ENCODE assay signal across 11 mouse cellular contexts in genomic region chr6:83122961-83123360, GRCm38 (mm10). TPM values are rescaled to one million over a fixed set of nuclear protein-coding genes. Genes with fewer than 3 reads are reported as not detected.
DNase-seq lines count a peak whose midpoint lies in the region; ATAC-seq and TF ChIP-seq lines count a peak whose summit lies in the region.
"Had no signal": no experiment of that assay in that cellular context is flagged by ENCODE, and none has a peak within 500 bp of the region (broad histone marks: within the 10 kb centered on the region; RNA-seq: fewer than 3 reads in every experiment).

No protein-coding gene starts in this region.

- no peak overlapping the region for H3K9ac ChIP-seq in heart, embryonic 15.5 days
- peak overlapping the region; percentile 96 for H3K9ac ChIP-seq in forebrain, embryonic 13.5 days
- H3K9ac ChIP-seq in liver, embryonic 14.5 days (replicated peaks), result no peak overlapping the region

- no peak overlapping the region for H3K27ac ChIP-seq in heart, embryonic 15.5 days
- H3K27ac ChIP-seq in embryonic facial prominence, embryonic 10.5 days (replicated peaks), result peak overlapping the region; percentile 99; the same call in 1 of the 2 replicates
- peak overlapping the region; percentile 99; the same call in 1 of the 2 replicates for H3K27ac ChIP-seq in forebrain, embryonic 13.5 days
- no peak overlapping the region for H3K27ac ChIP-seq in liver, embryonic 14.5 days

- H3K4me1 ChIP-seq in heart, embryonic 15.5 days (replicated peaks), result peaks cover 43% of the 10 kb centered on the region
- peaks cover 63% of the 10 kb centered on the region for H3K4me1 ChIP-seq in embryonic facial prominence, embryonic 10.5 days
- H3K4me1 ChIP-seq in forebrain, embryonic 13.5 days, result peaks cover 60% of the 10 kb centered on the region
- peaks cover 20 to 30% of the 10 kb centered on the region in 2 experiments for H3K4me1 ChIP-seq in liver, embryonic 14.5 days (replicated peaks; ENCODE audit: control insufficient read depth in 2 of 2, insufficient read depth in 2 of 2, low read length in 1 of 2)

- H3K27me3 ChIP-seq in heart, embryonic 15.5 days, result no peaks in the 10 kb centered on the region
- no peaks in the 10 kb centered on the region for H3K27me3 ChIP-seq in embryonic facial prominence, embryonic 10.5 days (replicated peaks; ENCODE audit: low read depth, poor library complexity, severe bottlenecking)
- H3K27me3 ChIP-seq in forebrain, embryonic 13.5 days, result no peaks in the 10 kb centered on the region
- no peaks in the 10 kb centered on the region for H3K27me3 ChIP-seq in liver, embryonic 14.5 days (ENCODE audit: control insufficient read depth, insufficient read depth, low read length)

- peaks cover 8% of the 10 kb centered on the region; the same call in 1 of the 2 replicates for H3K36me3 ChIP-seq in heart, embryonic 15.5 days
- peaks cover 26% of the 10 kb centered on the region for H3K36me3 ChIP-seq in embryonic facial prominence, embryonic 10.5 days (replicated peaks)
- H3K36me3 ChIP-seq in forebrain, embryonic 13.5 days (ENCODE audit: poor library complexity, severe bottlenecking), result peaks cover 19% of the 10 kb centered on the region
- H3K36me3 ChIP-seq in liver, embryonic 14.5 days (replicated peaks; ENCODE audit: control insufficient read depth, insufficient read depth, low read depth), result no peaks in the 10 kb centered on the region

- H3K4me2 ChIP-seq in heart, embryonic 15.5 days, result peak overlapping the region; percentile 95; the same call in 1 of the 2 replicates
- peak overlapping the region; percentile 96 for H3K4me2 ChIP-seq in forebrain, embryonic 13.5 days
- peak overlapping the region; percentile 96 for H3K4me2 ChIP-seq in liver, embryonic 14.5 days (ENCODE audit: low read depth)

- peak overlapping the region; percentile 77; the same call in 1 of the 2 replicates for H3K4me3 ChIP-seq in heart, embryonic 15.5 days
- peak overlapping the region; percentile 83 for H3K4me3 ChIP-seq in embryonic facial prominence, embryonic 10.5 days
- no peak overlapping the region for H3K4me3 ChIP-seq in forebrain, embryonic 13.5 days
- no peak overlapping the region; a peak in 1 of 4 replicates for H3K4me3 ChIP-seq in liver, embryonic 14.5 days (ENCODE audit: insufficient read depth in 1 of 2, low read depth in 2 of 2, low read length in 2 of 2)

- DNase-seq in heart, postnatal 14 days, result no peak
- DNase-seq in embryonic facial prominence, embryonic 10.5 days (ENCODE audit: low spot score), result no peak
- DNase-seq in liver, embryonic 14.5 days (ENCODE audit: low read depth in 3 of 3, low spot score in 3 of 3), result no peak
- no peak for DNase-seq in layer of hippocampus, adult 9-10 months (ENCODE audit: low spot score)
- no peak for DNase-seq in layer of hippocampus, adult 11-12 months (ENCODE audit: low spot score)
- DNase-seq in kidney, postnatal 4 days, result no peak
- DNase-seq: cerebellum, postnatal 10 days; layer of hippocampus, adult 9-11 months; thymus, postnatal 36 days had no signal

- intact Hi-C loops in heart, postnatal 14 days (cut with DNase I), result no loop called here

- ATAC-seq in heart, embryonic 15.5 days (replicated peaks; ENCODE audit: insufficient number of reproducible peaks, insufficient read depth, low FRiP score, low read depth), result no peak
- no peak for ATAC-seq in forebrain, embryonic 13.5 days
- ATAC-seq in liver, embryonic 14.5 days (ENCODE audit: insufficient read depth), result no peak

- H3K9me3 ChIP-seq in heart, embryonic 15.5 days (replicated peaks), result no peaks in the 10 kb centered on the region
- no peaks in the 10 kb centered on the region for H3K9me3 ChIP-seq in embryonic facial prominence, embryonic 10.5 days
- H3K9me3 ChIP-seq in forebrain, embryonic 13.5 days (replicated peaks), result no peaks in the 10 kb centered on the region
- H3K9me3 ChIP-seq in liver, embryonic 14.5 days (ENCODE audit: control insufficient read depth, low read length), result no peaks in the 10 kb centered on the region

- TF ChIP-seq CTCF in liver, embryonic 14.5 days (IDR thresholded peaks at IDR 0.05; ENCODE audit: low read depth), result no peak

- WGBS in heart, embryonic 15.5 days, result 87% methylated on average over 5 of the region's 5 CpGs
- 79% methylated on average over 5 of the region's 5 CpGs for WGBS in embryonic facial prominence, embryonic 10.5 days
- 83% methylated on average over 5 of the region's 5 CpGs for WGBS in forebrain, embryonic 13.5 days
- 90% methylated on average over 5 of the region's 5 CpGs for WGBS in liver, embryonic 14.5 days (ENCODE audit: insufficient replicate concordance)

- no peak for TF ChIP-seq EP300 in liver, embryonic 14.5 days (IDR thresholded peaks at IDR 0.05; ENCODE audit: low read depth)

RNA-seq across cellular contexts. Expression of gene Wbp1, which starts 1.6 kb away (rescaled TPM):
- 81.9 and 99.5 TPM in 2 replicates for polyA plus RNA-seq in heart, embryonic 15.5 days (2015; fragmentation: Nextera tagmentation; extraction: Ambion mirVana)
- 10 to 100 TPM; 72.4 to 80.1 TPM for total RNA-seq in heart, postnatal 14 days (2021)
- 147 and 172 TPM in 2 replicates for polyA plus RNA-seq in embryonic facial prominence, embryonic 10.5 days (2016; fragmentation: Nextera tagmentation; extraction: Ambion mirVana)
- polyA plus RNA-seq in forebrain, embryonic 13.5 days (2015; fragmentation: Nextera tagmentation; extraction: Ambion mirVana), result 239 and 249 TPM in 2 replicates
- 27.7 and 33.6 TPM in 2 replicates for polyA plus RNA-seq in liver, embryonic 14.5 days (2012; rRNA removed)
- polyA plus RNA-seq in liver, embryonic 14.5 days (2014; fragmentation: Nextera tagmentation; extraction: Ambion mirVana), result 22.0 and 27.1 TPM in 2 replicates

RNA-seq across cellular contexts. Expression of gene Ino80b, which starts 2.3 kb away (rescaled TPM):
- 7.4 and 9.2 TPM in 2 replicates for polyA plus RNA-seq in heart, embryonic 15.5 days (2015; fragmentation: Nextera tagmentation; extraction: Ambion mirVana)
- total RNA-seq in heart, postnatal 14 days (2021), result 10 to 100 TPM; 14.2 to 15.3 TPM
- 18.6 and 20.2 TPM in 2 replicates for polyA plus RNA-seq in embryonic facial prominence, embryonic 10.5 days (2016; fragmentation: Nextera tagmentation; extraction: Ambion mirVana)
- 13.2 and 13.3 TPM in 2 replicates for polyA plus RNA-seq in forebrain, embryonic 13.5 days (2015; fragmentation: Nextera tagmentation; extraction: Ambion mirVana)
- polyA plus RNA-seq in liver, embryonic 14.5 days (2012; rRNA removed), result 9.4 and 11.6 TPM in 2 replicates
- polyA plus RNA-seq in liver, embryonic 14.5 days (2014; fragmentation: Nextera tagmentation; extraction: Ambion mirVana), result 4.4 and 5.2 TPM in 2 replicates

RNA-seq across cellular contexts. Expression of gene Mogs, which starts 7.7 kb away (rescaled TPM):
- polyA plus RNA-seq in heart, embryonic 15.5 days (2015; fragmentation: Nextera tagmentation; extraction: Ambion mirVana), result 17.6 and 27.8 TPM in 2 replicates
- total RNA-seq in heart, postnatal 14 days (2021), result 10 to 100 TPM; 10.4 to 11.4 TPM
- polyA plus RNA-seq in embryonic facial prominence, embryonic 10.5 days (2016; fragmentation: Nextera tagmentation; extraction: Ambion mirVana), result 41.0 and 44.1 TPM in 2 replicates
- polyA plus RNA-seq in forebrain, embryonic 13.5 days (2015; fragmentation: Nextera tagmentation; extraction: Ambion mirVana), result 13.5 and 19.2 TPM in 2 replicates
- 33.9 and 36.9 TPM in 2 replicates for polyA plus RNA-seq in liver, embryonic 14.5 days (2012; rRNA removed)
- 28.2 and 32.4 TPM in 2 replicates for polyA plus RNA-seq in liver, embryonic 14.5 days (2014; fragmentation: Nextera tagmentation; extraction: Ambion mirVana)

RNA-seq across cellular contexts. Expression of gene Rtkn, which starts 12.3 kb away (rescaled TPM):
- 19.3 and 26.2 TPM in 2 replicates for polyA plus RNA-seq in heart, embryonic 15.5 days (2015; fragmentation: Nextera tagmentation; extraction: Ambion mirVana)
- 1 to 10 TPM; 6.9 to 8.0 TPM for total RNA-seq in heart, postnatal 14 days (2021)
- polyA plus RNA-seq in embryonic facial prominence, embryonic 10.5 days (2016; fragmentation: Nextera tagmentation; extraction: Ambion mirVana), result 38.2 and 39.0 TPM in 2 replicates
- polyA plus RNA-seq in forebrain, embryonic 13.5 days (2015; fragmentation: Nextera tagmentation; extraction: Ambion mirVana), result 10.4 and 10.5 TPM in 2 replicates
- 11.1 TPM in 2 replicates for polyA plus RNA-seq in liver, embryonic 14.5 days (2012; rRNA removed)
- polyA plus RNA-seq in liver, embryonic 14.5 days (2014; fragmentation: Nextera tagmentation; extraction: Ambion mirVana), result 5.3 and 5.5 TPM in 2 replicates

RNA-seq across cellular contexts. Expression of gene Mrpl53, which starts 14.1 kb away (rescaled TPM):
- 136 and 164 TPM in 2 replicates for polyA plus RNA-seq in heart, embryonic 15.5 days (2015; fragmentation: Nextera tagmentation; extraction: Ambion mirVana)
- 100 to 1,000 TPM; 133 to 136 TPM for total RNA-seq in heart, postnatal 14 days (2021)
- 144 and 145 TPM in 2 replicates for polyA plus RNA-seq in embryonic facial prominence, embryonic 10.5 days (2016; fragmentation: Nextera tagmentation; extraction: Ambion mirVana)
- polyA plus RNA-seq in forebrain, embryonic 13.5 days (2015; fragmentation: Nextera tagmentation; extraction: Ambion mirVana), result 141 and 151 TPM in 2 replicates
- 41.1 and 56.6 TPM in 2 replicates for polyA plus RNA-seq in liver, embryonic 14.5 days (2012; rRNA removed)
- 87.1 and 87.4 TPM in 2 replicates for polyA plus RNA-seq in liver, embryonic 14.5 days (2014; fragmentation: Nextera tagmentation; extraction: Ambion mirVana)

Comparison
In these comparisons a context has a peak if more than half of its experiments do, and no peak if none do; other contexts are left out.
1. H3K27ac ChIP-seq: peak in embryonic facial prominence, embryonic 10.5 days (single experiment) and forebrain, embryonic 13.5 days (single experiment); none in heart, embryonic 15.5 days (single experiment) and liver, embryonic 14.5 days (single experiment).
2. H3K4me3 ChIP-seq: peak in heart, embryonic 15.5 days (single experiment) and embryonic facial prominence, embryonic 10.5 days (single experiment); none in forebrain, embryonic 13.5 days (single experiment) and liver, embryonic 14.5 days (0 of 2).
3. Peak in every context shown above with its lines, with median percentiles within 50 percentile points of each other: H3K4me2 ChIP-seq.